Mouse (Mus musculus) ES-E14 (cell line): ENCODE data around the gene Rps6kc1.

Experiments used
- CHD2 ChIP-seq: IDR thresholded peaks from 2 replicates; pipeline ENCODE4 v1.6.1; 2014; ENCODE audit warnings: mild to moderate bottlenecking, low read depth, low read length, inconsistent platforms
- ZNF384 ChIP-seq: IDR thresholded peaks from 2 replicates; pipeline ENCODE4 v1.6.1; 2012; ENCODE audit warnings: low read depth, low read length, inconsistent platforms

GRCm38 (mm10) chr1:190654694-190655001 lies 256.9 kb downstream of the Rps6kc1 start:
- TF ChIP-seq ZNF384 (no peak), CHD2 (no peak)
